Mouse (Mus musculus) spleen, adult 2 months (tissue): ENCODE measurements around the gene Imp4.

ENCODE experiments used
- CTCF ChIP-seq: fragments of 200-500 bp; IDR thresholded peaks from 2 replicates; pipeline ENCODE4 v1.5.1; 2011; ENCODE audit warnings: mild to moderate bottlenecking, inconsistent platforms; ENCODE audit not compliant: insufficient read depth, insufficient read length, insufficient replicate concordance; ENCODE audit errors: extremely low read depth
- POLR2A ChIP-seq: fragments of 200-500 bp; IDR thresholded peaks from 2 replicates; pipeline ENCODE4 v1.6.1; 2011; ENCODE audit warnings: low read depth, low read length, inconsistent platforms

- TF ChIP-seq POLR2A (no peak), CTCF (no peak)
Observed at GRCm38 (mm10) chr1:34435371-34436120, 4.1 kb upstream of the Imp4 start.
